Mouse (Mus musculus) MEL (cell line): ENCODE results near the gene Phf21a.

Source experiments
- CHD1 ChIP-seq: IDR thresholded peaks from 2 replicates; pipeline ENCODE4 v1.6.1; 2012; ENCODE audit warnings: low read depth, mild to moderate bottlenecking, inconsistent platforms, low read length, improper control_type of control experiment
- CHD2 ChIP-seq: IDR thresholded peaks from 2 replicates; pipeline ENCODE4 v1.6.1; 2011; ENCODE audit warnings: low read length, improper control_type of control experiment
- CTCF ChIP-seq, 3 experiments: IDR thresholded peaks in 2 of 3; conservative IDR thresholded peaks in 1 of 3; 2 replicates each; pipeline ENCODE4 v1.5.1; 2011 to 2012; ENCODE audit warnings: low read length in 3 of 3, low read depth in 2 of 3, mild to moderate bottlenecking in 2 of 3, improper control_type of control experiment in 1 of 3, inconsistent platforms in 1 of 3, mixed read lengths in 1 of 3, moderate library complexity in 1 of 3; ENCODE audit not compliant: control insufficient read depth in 1 of 3, insufficient read depth in 1 of 3, poor library complexity in 1 of 3, severe bottlenecking in 1 of 3
- EP300 ChIP-seq, 2 experiments: IDR thresholded peaks; 2 replicates each; pipeline ENCODE4 v1.6.1; 2011; ENCODE audit warnings: improper control_type of control experiment in 2 of 2, low read length in 2 of 2, low read depth in 1 of 2, mild to moderate bottlenecking in 1 of 2
- KAT2A ChIP-seq: conservative IDR thresholded peaks from 2 replicates; pipeline ENCODE4 v1.6.1; 2012; ENCODE audit warnings: low read depth, low read length, improper control_type of control experiment, inconsistent platforms
- POLR2A ChIP-seq, 2 experiments: IDR thresholded peaks; 2 replicates each; pipeline ENCODE4 v1.6.1; 2011 to 2012; ENCODE audit warnings: low read length in 2 of 2, mild to moderate bottlenecking in 2 of 2, control low read depth in 1 of 2, improper control_type of control experiment in 1 of 2, low read depth in 1 of 2, moderate library complexity in 1 of 2; ENCODE audit not compliant: control insufficient read depth in 1 of 2, insufficient read depth in 1 of 2, poor library complexity in 1 of 2
- POLR2AphosphoS5 ChIP-seq: IDR thresholded peaks from 2 replicates; pipeline ENCODE4 v1.6.1; 2012; ENCODE audit warnings: low read depth, borderline replicate concordance, mild to moderate bottlenecking, inconsistent platforms, low read length, moderate library complexity, mixed read lengths
- RCOR1 ChIP-seq: IDR thresholded peaks from 2 replicates; pipeline ENCODE4 v1.6.1; 2012; ENCODE audit warnings: low read depth, mild to moderate bottlenecking, inconsistent platforms, low read length, improper control_type of control experiment
- SIN3A ChIP-seq: IDR thresholded peaks from 2 replicates; pipeline ENCODE4 v1.6.1; 2012; ENCODE audit warnings: low read length, improper control_type of control experiment, inconsistent platforms
- TBP ChIP-seq: IDR thresholded peaks from 2 replicates; pipeline ENCODE4 v1.8.0; 2011; ENCODE audit warnings: low read depth, low read length, improper control_type of control experiment
- USF1 ChIP-seq: IDR thresholded peaks from 2 replicates; pipeline ENCODE4 v1.6.1; 2014; ENCODE audit warnings: low read depth, mild to moderate bottlenecking, inconsistent platforms, low read length, improper control_type of control experiment, moderate library complexity
- USF2 ChIP-seq, 2 experiments: IDR thresholded peaks; 2 replicates each; pipeline ENCODE4 v1.6.1; 2011 to 2012; ENCODE audit warnings: improper control_type of control experiment in 2 of 2, low read length in 2 of 2, borderline replicate concordance in 1 of 2, inconsistent platforms in 1 of 2, low read depth in 1 of 2, mild to moderate bottlenecking in 1 of 2; ENCODE audit not compliant: insufficient read depth in 1 of 2
- ZC3H11A ChIP-seq: IDR thresholded peaks from 2 replicates; pipeline ENCODE4 v1.6.1; 2012; ENCODE audit warnings: low read depth, mild to moderate bottlenecking, inconsistent platforms, low read length, improper control_type of control experiment

GRCm38 (mm10) chr2:92377320-92377719 is 284.4 kb downstream of the Phf21a start:
- TF ChIP-seq ZC3H11A (no peak), CTCF (IDR thresholded peaks at IDR 0.05 in 2 of 3, conservative IDR thresholded peaks at IDR 0.05 in 1 of 3; ENCODE audit: control insufficient read depth in 1 of 3, insufficient read depth in 1 of 3, low read depth in 2 of 3, low read length in 3 of 3, poor library complexity in 1 of 3, severe bottlenecking in 1 of 3) (no peak), CHD2 (no peak), USF2 (IDR thresholded peaks at IDR 0.05; ENCODE audit: borderline replicate concordance in 1 of 2, insufficient read depth in 1 of 2, low read depth in 1 of 2, low read length in 2 of 2) (no peak), KAT2A (no peak), POLR2A (IDR thresholded peaks at IDR 0.05; ENCODE audit: control insufficient read depth in 1 of 2, insufficient read depth in 1 of 2, low read depth in 1 of 2, low read length in 2 of 2, poor library complexity in 1 of 2) (no peak), CHD1 (no peak), RCOR1 (no peak), USF1 (no peak), SIN3A (no peak), POLR2AphosphoS5 (no peak), EP300 (IDR thresholded peaks at IDR 0.05; ENCODE audit: low read depth in 1 of 2, low read length in 2 of 2) (no peak), TBP (no peak)
